Mouse (Mus musculus) MEL (cell line): ENCODE measurements around the gene Nlgn3. TPM values are rescaled to one million over a fixed set of nuclear protein-coding genes. Genes with fewer than 3 reads are reported as not detected.
A peak's percentile ranks its signal among the peaks of the same experiment; 100 is the strongest.

Experiments used
- DNase-seq: peaks from one replicate; pipeline ENCODE4 v3.0.0; 2011; ENCODE audit warnings: low read depth, low spot score
- H3K27ac ChIP-seq: 2 replicates; pipeline ENCODE4 v1.5.1; 2012; ENCODE audit warnings: low read depth, mild to moderate bottlenecking, control low read depth, low read length, moderate library complexity; ENCODE audit not compliant: control insufficient read depth
- H3K27me3 ChIP-seq, 2 experiments: fragments of 150-350 bp in 1 of 2; sonication (generic) in 1 of 2; 2 replicates each; pipeline ENCODE4 v1.6.1; 2012; ENCODE audit warnings: low read length in 2 of 2, mild to moderate bottlenecking in 2 of 2, improper control_type of control experiment in 1 of 2, moderate library complexity in 1 of 2; ENCODE audit not compliant: insufficient read depth in 2 of 2, control insufficient read depth in 1 of 2
- H3K36me3 ChIP-seq, 2 experiments: 2 replicates each; pipeline ENCODE4 v1.6.1; 2012 to 2014; ENCODE audit warnings: low read length in 2 of 2, improper control_type of control experiment in 1 of 2, inconsistent platforms in 1 of 2, mild to moderate bottlenecking in 1 of 2; ENCODE audit not compliant: insufficient read depth in 2 of 2, control insufficient read depth in 1 of 2
- H3K4me1 ChIP-seq, 2 experiments: fragments of 150-350 bp in 1 of 2; sonication (generic) in 1 of 2; 2 replicates each; pipeline ENCODE4 v1.6.1; 2012; ENCODE audit warnings: low read length in 2 of 2, improper control_type of control experiment in 1 of 2, mild to moderate bottlenecking in 1 of 2; ENCODE audit not compliant: insufficient read depth in 2 of 2, control insufficient read depth in 1 of 2
- H3K4me3 ChIP-seq, 2 experiments: fragments of 150-350 bp in 1 of 2; sonication (generic) in 1 of 2; 2 replicates each; pipeline ENCODE4 v1.5.1; 2012; ENCODE audit warnings: low read depth in 2 of 2, low read length in 2 of 2, mild to moderate bottlenecking in 2 of 2, moderate library complexity in 2 of 2, control low read depth in 1 of 2, improper control_type of control experiment in 1 of 2; ENCODE audit not compliant: control insufficient read depth in 1 of 2, insufficient read depth in 1 of 2
- H3K79me2 ChIP-seq: 2 replicates; pipeline ENCODE4 v1.6.1; 2012; ENCODE audit warnings: mild to moderate bottlenecking, low read length, moderate library complexity; ENCODE audit not compliant: control insufficient read depth, poor library complexity, insufficient read depth
- H3K9ac ChIP-seq: 2 replicates; pipeline ENCODE4 v1.6.1; 2012; ENCODE audit warnings: low read depth, mild to moderate bottlenecking, control low read depth, low read length, moderate library complexity; ENCODE audit not compliant: control insufficient read depth, poor library complexity, severe bottlenecking
- H3K9me3 ChIP-seq: fragments of 150-350 bp; sonication (generic); replicated peaks from 2 replicates; pipeline ENCODE4 v1.6.1; 2012; ENCODE audit warnings: mild to moderate bottlenecking, low read length, improper control_type of control experiment, moderate library complexity; ENCODE audit not compliant: insufficient read depth
- BHLHE40 ChIP-seq: IDR thresholded peaks from 2 replicates; pipeline ENCODE4 v1.6.1; 2012; ENCODE audit warnings: low read depth, mild to moderate bottlenecking, inconsistent platforms, low read length, improper control_type of control experiment, borderline replicate concordance
- CHD1 ChIP-seq: IDR thresholded peaks from 2 replicates; pipeline ENCODE4 v1.6.1; 2012; ENCODE audit warnings: low read depth, mild to moderate bottlenecking, inconsistent platforms, low read length, improper control_type of control experiment
- CHD2 ChIP-seq: IDR thresholded peaks from 2 replicates; pipeline ENCODE4 v1.6.1; 2011; ENCODE audit warnings: low read length, improper control_type of control experiment
- CTCF ChIP-seq, 3 experiments: IDR thresholded peaks in 2 of 3; conservative IDR thresholded peaks in 1 of 3; 2 replicates each; pipeline ENCODE4 v1.5.1; 2011 to 2012; ENCODE audit warnings: low read length in 3 of 3, low read depth in 2 of 3, mild to moderate bottlenecking in 2 of 3, improper control_type of control experiment in 1 of 3, inconsistent platforms in 1 of 3, mixed read lengths in 1 of 3, moderate library complexity in 1 of 3; ENCODE audit not compliant: control insufficient read depth in 1 of 3, insufficient read depth in 1 of 3, poor library complexity in 1 of 3, severe bottlenecking in 1 of 3
- E2F4 ChIP-seq: IDR thresholded peaks from 2 replicates; pipeline ENCODE4 v1.6.1; 2011; ENCODE audit warnings: low read depth, low read length, improper control_type of control experiment, borderline replicate concordance
- ELF1 ChIP-seq: IDR thresholded peaks from 2 replicates; pipeline ENCODE4 v1.6.1; 2014; ENCODE audit warnings: low read depth, mild to moderate bottlenecking, inconsistent platforms, low read length, improper control_type of control experiment, moderate library complexity
- EP300 ChIP-seq, 2 experiments: IDR thresholded peaks; 2 replicates each; pipeline ENCODE4 v1.6.1; 2011; ENCODE audit warnings: improper control_type of control experiment in 2 of 2, low read length in 2 of 2, low read depth in 1 of 2, mild to moderate bottlenecking in 1 of 2
- ETS1 ChIP-seq: IDR thresholded peaks from 2 replicates; pipeline ENCODE4 v1.6.1; 2012; ENCODE audit warnings: low read depth, mild to moderate bottlenecking, inconsistent platforms, low read length, improper control_type of control experiment, moderate library complexity
- GABPA ChIP-seq: IDR thresholded peaks from 2 replicates; pipeline ENCODE4 v1.6.1; 2012; ENCODE audit warnings: low read depth, mild to moderate bottlenecking, inconsistent platforms, low read length, improper control_type of control experiment, moderate library complexity
- GATA1 ChIP-seq: IDR thresholded peaks from 2 replicates; pipeline ENCODE4 v1.6.1; 2011; ENCODE audit warnings: low read depth, low read length, improper control_type of control experiment
- HCFC1 ChIP-seq: IDR thresholded peaks from 2 replicates; pipeline ENCODE4 v1.6.1; 2012; ENCODE audit warnings: low read depth, mild to moderate bottlenecking, inconsistent platforms, low read length, improper control_type of control experiment, moderate library complexity
- JUND ChIP-seq: IDR thresholded peaks from 2 replicates; pipeline ENCODE4 v1.6.1; 2011; ENCODE audit warnings: low read depth, mild to moderate bottlenecking, improper control_type of control experiment, low read length
- KAT2A ChIP-seq: conservative IDR thresholded peaks from 2 replicates; pipeline ENCODE4 v1.6.1; 2012; ENCODE audit warnings: low read depth, low read length, improper control_type of control experiment, inconsistent platforms
- MAFK ChIP-seq: IDR thresholded peaks from 2 replicates; pipeline ENCODE4 v1.6.1; 2011; ENCODE audit warnings: low read depth, mild to moderate bottlenecking, low read length, improper control_type of control experiment, borderline replicate concordance
- MAX ChIP-seq: IDR thresholded peaks from 2 replicates; pipeline ENCODE4 v1.6.1; 2011; ENCODE audit warnings: low read length, improper control_type of control experiment
- MAZ ChIP-seq: IDR thresholded peaks from 2 replicates; pipeline ENCODE4 v1.6.1; 2012; ENCODE audit warnings: low read depth, mild to moderate bottlenecking, inconsistent platforms, low read length, improper control_type of control experiment
- MEF2A ChIP-seq: IDR thresholded peaks from 2 replicates; pipeline ENCODE4 v1.6.1; 2014; ENCODE audit warnings: low read depth, mild to moderate bottlenecking, inconsistent platforms, low read length, improper control_type of control experiment; ENCODE audit not compliant: poor library complexity, insufficient replicate concordance, severe bottlenecking; ENCODE audit errors: extremely low read depth
- MXI1 ChIP-seq: IDR thresholded peaks from 2 replicates; pipeline ENCODE4 v1.6.1; 2011; ENCODE audit warnings: mild to moderate bottlenecking, low read depth, low read length, improper control_type of control experiment
- MYB ChIP-seq: IDR thresholded peaks from 2 replicates; pipeline ENCODE4 v1.6.1; 2011; ENCODE audit warnings: mild to moderate bottlenecking, low read depth, low read length, improper control_type of control experiment
- MYC ChIP-seq: IDR thresholded peaks from 2 replicates; pipeline ENCODE4 v1.6.1; 2011; ENCODE audit warnings: low read depth, mild to moderate bottlenecking, low read length, improper control_type of control experiment, moderate library complexity
- NELFE ChIP-seq: IDR thresholded peaks from 2 replicates; pipeline ENCODE4 v1.6.1; 2011; ENCODE audit warnings: low read depth, low read length, improper control_type of control experiment
- NRF1 ChIP-seq: IDR thresholded peaks from 2 replicates; pipeline ENCODE4 v1.6.1; 2014; ENCODE audit warnings: low read depth, mild to moderate bottlenecking, inconsistent platforms, low read length, improper control_type of control experiment, moderate library complexity; ENCODE audit not compliant: poor library complexity, insufficient read depth, severe bottlenecking
- POLR2AphosphoS2 ChIP-seq: IDR thresholded peaks from 2 replicates; pipeline ENCODE4 v1.6.1; 2011; ENCODE audit warnings: low read length, improper control_type of control experiment
- POLR2AphosphoS5 ChIP-seq: IDR thresholded peaks from 2 replicates; pipeline ENCODE4 v1.6.1; 2012; ENCODE audit warnings: low read depth, borderline replicate concordance, mild to moderate bottlenecking, inconsistent platforms, low read length, moderate library complexity, mixed read lengths
- RAD21 ChIP-seq: IDR thresholded peaks from 2 replicates; pipeline ENCODE4 v1.6.1; 2011; ENCODE audit warnings: mild to moderate bottlenecking, low read depth, low read length, improper control_type of control experiment
- RCOR1 ChIP-seq: IDR thresholded peaks from 2 replicates; pipeline ENCODE4 v1.6.1; 2012; ENCODE audit warnings: low read depth, mild to moderate bottlenecking, inconsistent platforms, low read length, improper control_type of control experiment
- SIN3A ChIP-seq: IDR thresholded peaks from 2 replicates; pipeline ENCODE4 v1.6.1; 2012; ENCODE audit warnings: low read length, improper control_type of control experiment, inconsistent platforms
- SMC3 ChIP-seq: IDR thresholded peaks from 2 replicates; pipeline ENCODE4 v1.6.1; 2011; ENCODE audit warnings: low read depth, low read length, improper control_type of control experiment
- TAL1 ChIP-seq: IDR thresholded peaks from 2 replicates; pipeline ENCODE4 v1.6.1; 2012; ENCODE audit warnings: mild to moderate bottlenecking, inconsistent platforms, low read length, moderate library complexity, mixed read lengths
- TBP ChIP-seq: IDR thresholded peaks from 2 replicates; pipeline ENCODE4 v1.8.0; 2011; ENCODE audit warnings: low read depth, low read length, improper control_type of control experiment
- TCF12 ChIP-seq: IDR thresholded peaks from 2 replicates; pipeline ENCODE4 v1.6.1; 2014; ENCODE audit warnings: low read depth, mild to moderate bottlenecking, inconsistent platforms, low read length, improper control_type of control experiment, moderate library complexity
- UBTF ChIP-seq: IDR thresholded peaks from 2 replicates; pipeline ENCODE4 v1.6.1; 2012; ENCODE audit warnings: low read depth, mild to moderate bottlenecking, inconsistent platforms, low read length, improper control_type of control experiment, moderate library complexity, borderline replicate concordance; ENCODE audit not compliant: insufficient read depth
- USF1 ChIP-seq: IDR thresholded peaks from 2 replicates; pipeline ENCODE4 v1.6.1; 2014; ENCODE audit warnings: low read depth, mild to moderate bottlenecking, inconsistent platforms, low read length, improper control_type of control experiment, moderate library complexity
- USF2 ChIP-seq, 2 experiments: IDR thresholded peaks; 2 replicates each; pipeline ENCODE4 v1.6.1; 2011 to 2012; ENCODE audit warnings: improper control_type of control experiment in 2 of 2, low read length in 2 of 2, borderline replicate concordance in 1 of 2, inconsistent platforms in 1 of 2, low read depth in 1 of 2, mild to moderate bottlenecking in 1 of 2; ENCODE audit not compliant: insufficient read depth in 1 of 2
- ZC3H11A ChIP-seq: IDR thresholded peaks from 2 replicates; pipeline ENCODE4 v1.6.1; 2012; ENCODE audit warnings: low read depth, mild to moderate bottlenecking, inconsistent platforms, low read length, improper control_type of control experiment
- ZKSCAN1 ChIP-seq: IDR thresholded peaks from 2 replicates; pipeline ENCODE4 v1.6.1; 2012; ENCODE audit warnings: low read depth, mild to moderate bottlenecking, inconsistent platforms, low read length, improper control_type of control experiment, moderate library complexity
- ZMIZ1 ChIP-seq: IDR thresholded peaks from 2 replicates; pipeline ENCODE4 v1.6.1; 2012; ENCODE audit warnings: low read depth, mild to moderate bottlenecking, inconsistent platforms, low read length, improper control_type of control experiment, moderate library complexity
- polyA plus RNA-seq, 2 experiments: library from polyadenylated mRNA; stranded (reverse) in 1 of 2; unstranded in 1 of 2; fragments of >175 nt in 1 of 2; fragments of >200 nt in 1 of 2; gene quantifications; 2 replicates each; pipeline versions ENCODE4 v1.2.1 to v1.2.4; 2012; ENCODE audit warnings: low replicate concordance in 2 of 2, low read depth in 1 of 2; ENCODE audit not compliant: insufficient read length in 2 of 2, insufficient read depth in 1 of 2, missing spikeins in 1 of 2
- total RNA-seq: library from RNA; depleted of rRNA; stranded (reverse); fragments of 300-350 nt; gene quantifications from 2 replicates; pipeline ENCODE4 v1.2.3, GENCODE M21; 2012

The Nlgn3 gene
- total and polyA plus RNA-seq, 3 experiments = 0.04 to 0.15 TPM; not detected in 1

GRCm38 (mm10) chrX:101345456-101345855 lies 46.5 kb downstream of the Nlgn3 start:
- no peaks in the 10 kb centered on the region for H3K79me2 ChIP-seq
- no peak overlapping the region for H3K4me3 ChIP-seq
- H3K36me3 ChIP-seq = peaks cover 0 to 16% of the 10 kb centered on the region in 2 experiments; a peak in 2 of 4 replicates
- no peaks in the 10 kb centered on the region for H3K27me3 ChIP-seq
- H3K4me1 ChIP-seq = peaks cover 7 to 24% of the 10 kb centered on the region in 2 experiments
- DNase-seq = peak; percentile 68
- peak overlapping the region; percentile 29; the same call in 1 of the 2 replicates for H3K27ac ChIP-seq
- no peak overlapping the region; the same call in 1 of the 2 replicates for H3K9ac ChIP-seq
- no peaks in the 10 kb centered on the region for H3K9me3 ChIP-seq
- TF ChIP-seq MYB = no peak
- TF ChIP-seq RAD21 = no peak
- no peak for TF ChIP-seq USF1
- TF ChIP-seq TCF12 = peak; percentile 76
- TF ChIP-seq ETS1 = peak; percentile 79
- TF ChIP-seq TBP = peak; percentile 92
- TF ChIP-seq CTCF (IDR thresholded peaks at IDR 0.05 in 2 of 3, conservative IDR thresholded peaks at IDR 0.05 in 1 of 3; ENCODE audit: control insufficient read depth in 1 of 3, insufficient read depth in 1 of 3, low read depth in 2 of 3, low read length in 3 of 3, poor library complexity in 1 of 3, severe bottlenecking in 1 of 3) = no peak
- peak; percentile 80 for TF ChIP-seq TAL1
- no peak for TF ChIP-seq CHD1
- no peak for TF ChIP-seq ZC3H11A
- no peak for TF ChIP-seq POLR2AphosphoS5
- no peak for TF ChIP-seq MEF2A
- TF ChIP-seq GATA1 = peak; percentile 30; the same call in 1 of the 2 replicates
- no peak for TF ChIP-seq SMC3
- 0 out of 2 replicates have a peak, but pooled peaks have one; percentile 17 for TF ChIP-seq RCOR1
- no peak for TF ChIP-seq KAT2A
- TF ChIP-seq ZMIZ1 = no peak
- TF ChIP-seq MAFK = 0 out of 2 replicates have a peak, but pooled peaks have one; percentile 16
- TF ChIP-seq ELF1 = no peak
- TF ChIP-seq JUND = no peak
- no peak for TF ChIP-seq HCFC1
- TF ChIP-seq USF2 (IDR thresholded peaks at IDR 0.05; ENCODE audit: borderline replicate concordance in 1 of 2, insufficient read depth in 1 of 2, low read depth in 1 of 2, low read length in 2 of 2) = no peak
- TF ChIP-seq NRF1 = no peak
- peak; percentile 49; the same call in 1 of the 2 replicates for TF ChIP-seq MYC
- no peak for TF ChIP-seq POLR2AphosphoS2
- TF ChIP-seq EP300 (IDR thresholded peaks at IDR 0.05; ENCODE audit: low read depth in 1 of 2, low read length in 2 of 2) = peak; percentile 60 to 64
- 0 out of 2 replicates have a peak, but pooled peaks have one; percentile 35 for TF ChIP-seq MXI1
- TF ChIP-seq ZKSCAN1 = no peak
- TF ChIP-seq GABPA = no peak
- TF ChIP-seq E2F4 = no peak
- no peak for TF ChIP-seq NELFE
- TF ChIP-seq BHLHE40 = no peak; the same call in 1 of the 2 replicates
- TF ChIP-seq SIN3A = no peak
- TF ChIP-seq CHD2 = no peak
- no peak for TF ChIP-seq UBTF
- TF ChIP-seq MAZ = no peak
- 0 out of 2 replicates have a peak, but pooled peaks have one; percentile 32 for TF ChIP-seq MAX
